Mouse (Mus musculus): ENCODE measurements around the gene Chst15.

Gene Chst15

GRCm38 (mm10) chr7:132261885-132262284 is 55.1 kb downstream of the Chst15 start:
- DNase-seq: no peak

DNA sequence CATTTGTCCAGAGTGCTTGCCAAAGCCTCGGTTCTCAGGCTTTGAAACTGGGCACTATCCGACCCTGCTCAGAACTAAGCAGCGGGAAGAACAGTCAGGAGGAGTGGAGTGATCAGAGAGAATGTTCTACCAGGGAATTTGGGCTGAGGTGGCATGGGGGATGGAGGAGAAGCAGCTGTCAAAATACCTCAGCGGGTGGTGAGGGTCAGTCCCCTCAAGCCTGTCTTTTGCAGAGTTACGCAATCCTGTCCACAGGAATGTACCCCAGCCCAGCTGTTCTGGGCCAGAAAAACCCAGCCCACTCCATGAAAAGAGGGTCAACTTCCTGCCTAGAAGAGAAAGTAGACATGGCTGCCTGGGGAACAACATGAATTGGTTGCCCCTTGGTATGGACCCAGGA is 56.4 kb downstream of the Chst15 start:
- DNase-seq: no peak

DNA sequence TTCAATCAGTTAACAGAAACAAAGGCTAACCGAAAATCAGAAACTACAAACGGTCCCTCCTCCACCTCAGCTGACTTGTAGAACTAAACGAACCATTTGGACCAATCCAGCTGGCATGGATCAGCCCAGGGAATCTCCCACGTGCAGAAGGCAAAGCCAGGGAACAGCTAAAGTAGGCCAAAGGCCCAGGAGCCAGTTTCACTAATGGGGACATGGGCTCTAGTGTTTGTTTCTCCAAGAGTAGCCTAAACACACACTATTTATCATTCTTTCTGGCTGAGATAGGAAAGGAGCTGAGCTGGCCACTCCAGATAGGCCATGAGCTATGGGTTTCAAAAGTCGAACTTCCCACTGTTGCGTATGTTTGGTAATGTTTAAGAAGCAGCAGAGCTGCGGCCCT is 58.2 kb downstream of the Chst15 start:
- DNase-seq: peak; percentile 50 to 55

DNA sequence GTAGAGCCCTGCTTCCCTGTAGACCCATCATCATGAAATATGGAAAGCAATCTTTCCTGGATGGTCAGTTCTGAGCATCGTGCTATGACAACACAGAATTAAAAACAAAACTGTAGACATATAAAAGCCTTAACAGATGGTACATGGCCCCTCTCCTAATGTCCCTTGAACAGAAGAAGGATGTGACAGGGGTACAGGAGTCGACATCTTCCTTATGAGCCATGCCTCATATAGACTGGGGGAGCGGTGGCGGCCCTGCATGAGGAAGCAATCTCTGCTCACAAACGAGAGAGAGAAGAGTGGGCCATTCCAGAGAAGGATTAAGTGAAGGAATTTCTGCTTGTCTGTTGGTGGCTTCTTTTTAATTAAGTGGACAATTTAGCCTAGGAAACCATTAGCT is 58.8 kb downstream of the Chst15 start:
- no peak for DNase-seq

DNA sequence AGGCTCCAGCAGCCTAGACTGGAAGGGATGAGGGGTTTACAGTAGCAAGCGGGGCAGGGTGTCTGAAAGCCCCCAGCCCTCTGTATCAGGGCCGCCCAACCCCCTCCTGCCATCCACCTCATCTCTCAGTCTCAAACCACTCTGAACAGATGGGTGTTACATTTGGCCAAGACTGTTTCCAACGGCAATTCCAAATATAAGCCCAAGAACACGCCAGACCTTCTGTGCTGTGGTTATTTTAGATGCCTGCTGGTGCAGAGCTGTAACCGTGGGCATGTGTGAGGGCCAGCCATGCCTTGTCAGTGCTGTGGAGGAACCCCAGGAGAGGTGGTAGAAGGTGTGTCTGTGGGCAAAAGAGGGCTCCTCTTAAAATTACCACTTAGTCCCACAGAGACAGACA is 63.5 kb downstream of the Chst15 start:
- peak; percentile 76 to 80 for DNase-seq

- no peak for DNase-seq
Observed at GRCm38 (mm10) chr7:132253078-132253477, 64.0 kb downstream of the Chst15 start.

DNA sequence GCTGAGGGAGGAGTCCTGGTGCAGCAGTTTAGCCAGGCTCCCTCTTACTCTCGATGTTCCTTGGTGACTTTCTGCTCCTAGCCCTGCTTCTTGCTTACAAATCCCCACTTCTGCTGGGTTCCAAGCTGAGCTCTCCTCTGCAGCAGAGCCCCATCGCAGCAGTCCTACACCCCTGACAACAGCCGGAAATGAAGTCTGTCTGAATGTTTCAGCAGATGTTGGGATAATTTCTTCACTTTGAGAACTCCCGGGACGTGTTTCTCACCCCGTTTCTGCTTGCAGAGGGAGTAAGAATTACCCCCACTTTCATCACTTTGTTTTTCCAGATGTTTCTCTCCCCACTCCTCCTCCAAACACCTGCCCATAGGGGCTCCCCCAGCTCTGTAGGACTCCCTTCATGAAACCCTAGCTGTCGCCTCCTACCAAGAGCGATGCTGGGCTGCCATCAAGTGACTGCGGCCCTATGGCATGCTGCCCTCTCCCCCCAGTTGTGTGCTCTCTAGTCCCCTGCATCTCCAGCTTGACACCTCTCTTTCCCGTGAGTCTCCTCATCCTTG is 67.4 kb downstream of the Chst15 start:
- no peak for DNase-seq

GRCm38 (mm10) chr7:132247567-132247966 is 69.5 kb downstream of the Chst15 start:
- no peak for DNase-seq

DNA sequence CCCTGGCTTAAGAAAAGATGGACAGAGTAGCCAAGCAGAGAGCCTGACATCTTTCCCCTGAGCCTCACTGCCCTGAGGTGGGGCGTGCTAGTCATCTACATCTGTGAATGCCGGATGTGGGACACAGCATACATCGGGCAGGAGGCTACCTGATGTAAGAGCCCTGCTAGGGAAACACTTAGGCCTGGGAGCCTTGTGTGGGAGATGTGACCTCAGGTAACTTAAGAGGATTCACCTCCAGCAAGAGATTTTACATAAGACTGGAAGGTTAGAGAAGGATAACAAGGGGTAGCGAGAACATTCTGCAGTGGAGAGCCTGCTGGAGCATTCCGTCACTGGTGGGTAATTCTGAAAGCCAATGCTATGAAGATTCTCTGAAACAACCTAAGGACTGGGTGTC is 69.9 kb downstream of the Chst15 start:
- DNase-seq: no peak

DNA sequence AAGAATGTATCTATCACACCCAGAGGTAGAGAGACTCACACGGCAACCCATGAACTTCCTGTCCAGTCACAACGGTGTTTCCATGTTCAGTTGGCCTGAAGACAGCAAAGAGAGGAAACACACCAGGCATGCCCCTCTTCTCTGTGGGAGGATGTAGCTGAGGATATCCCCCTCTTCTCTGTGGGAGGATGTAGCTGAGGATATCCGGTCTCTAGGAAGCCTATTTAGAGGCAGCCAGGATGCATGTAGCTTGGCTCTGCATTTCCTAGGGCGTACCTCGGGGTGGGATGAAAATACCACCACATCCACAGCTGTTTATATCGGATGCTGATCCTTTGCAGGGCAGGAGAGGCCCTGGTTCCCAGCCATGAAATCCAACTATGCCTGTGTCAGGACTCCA is 71.3 kb downstream of the Chst15 start:
- no peak for DNase-seq

GRCm38 (mm10) chr7:132244637-132245036 is 72.4 kb downstream of the Chst15 start:
- DNase-seq: no peak

GRCm38 (mm10) chr7:132243225-132243624 is 73.8 kb downstream of the Chst15 start:
- no peak for DNase-seq

DNA sequence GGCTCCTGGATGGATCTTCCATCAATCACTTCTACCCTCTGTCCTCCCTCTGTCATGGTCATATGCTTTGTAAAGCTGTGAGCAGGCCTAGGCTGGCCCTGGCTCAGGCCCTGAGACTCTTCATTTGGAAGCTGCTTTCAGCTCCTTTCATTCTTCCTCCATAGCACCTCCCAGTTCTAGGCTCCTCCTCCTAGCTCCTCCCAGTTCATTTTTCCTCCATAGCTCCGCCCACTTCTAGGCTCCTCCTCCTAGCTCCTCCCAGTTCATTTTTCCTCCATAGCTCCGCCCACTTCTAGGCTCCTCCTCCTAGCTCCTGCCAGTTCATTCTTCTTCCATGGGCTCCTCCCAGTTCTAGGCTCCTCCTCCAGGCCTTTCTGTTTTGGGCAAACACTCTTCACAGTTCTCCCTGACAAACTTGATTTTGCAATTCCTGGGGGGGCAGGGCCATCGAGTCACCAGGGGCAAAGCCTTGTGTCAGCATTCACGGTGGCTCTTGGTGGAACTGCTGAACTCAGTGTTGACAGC is 74.3 kb downstream of the Chst15 start:
- DNase-seq: no peak

- DNase-seq: no peak
Observed at GRCm38 (mm10) chr7:132238921-132239320, 78.1 kb downstream of the Chst15 start.

DNA sequence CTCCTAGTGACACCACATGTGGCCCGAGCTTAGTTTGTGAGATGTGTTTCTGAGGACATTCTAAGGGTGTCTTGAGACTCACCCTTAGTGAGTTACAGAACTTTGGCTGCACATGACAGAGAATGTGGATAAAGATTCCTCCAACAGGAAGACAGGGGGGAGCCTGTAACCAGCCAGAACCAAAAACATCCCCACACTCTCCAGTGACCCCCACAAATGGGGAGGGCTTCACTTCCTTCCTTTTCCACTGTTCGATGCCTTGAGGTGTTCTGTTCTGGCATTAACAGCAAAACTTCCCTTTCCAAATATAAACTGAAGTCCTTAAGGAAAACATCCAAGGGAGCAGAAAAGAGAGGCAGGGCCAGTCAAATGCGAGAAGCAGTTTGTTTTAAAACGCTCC is 79.8 kb downstream of the Chst15 start:
- DNase-seq: no peak

DNA sequence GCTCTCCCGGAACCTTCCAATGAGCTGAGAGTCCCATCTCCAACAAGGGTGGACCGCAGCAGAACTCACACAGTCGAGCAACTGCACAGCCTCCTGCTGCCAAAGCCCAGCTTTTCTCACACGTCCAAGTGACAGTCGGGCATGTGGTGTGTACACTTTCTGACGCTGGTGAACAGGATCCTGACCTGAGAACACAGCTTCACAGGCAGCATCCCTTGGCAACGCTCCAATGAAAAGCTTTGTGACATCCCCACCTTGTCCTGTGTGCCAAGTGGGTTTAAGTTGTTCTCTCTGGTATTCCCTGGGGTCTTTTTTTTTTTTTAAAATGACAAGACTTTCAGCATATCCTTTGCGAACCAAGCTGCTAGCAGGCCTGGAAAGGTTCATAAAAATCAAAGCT is 80.2 kb downstream of the Chst15 start:
- no peak for DNase-seq

DNA sequence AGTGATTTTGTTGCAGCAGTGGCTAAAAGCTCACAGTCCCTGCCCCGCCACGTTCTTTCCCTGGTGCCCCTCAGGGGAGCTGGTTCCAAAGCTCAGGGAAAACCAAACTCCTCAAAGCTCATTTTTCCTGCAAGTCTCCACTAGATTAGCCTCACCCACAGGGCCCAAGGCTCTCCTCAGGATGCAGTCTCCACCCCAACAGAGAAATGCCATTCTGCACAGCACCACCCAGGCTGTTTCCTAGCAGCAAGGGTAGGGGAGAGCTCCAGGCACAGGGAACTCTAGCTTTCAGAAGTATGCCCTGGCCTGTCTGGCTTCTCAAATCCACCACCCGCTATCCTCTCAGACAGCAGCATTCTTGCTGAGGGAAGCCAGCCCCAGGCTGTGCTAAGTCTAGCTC is 82.8 kb downstream of the Chst15 start:
- no peak for DNase-seq

DNA sequence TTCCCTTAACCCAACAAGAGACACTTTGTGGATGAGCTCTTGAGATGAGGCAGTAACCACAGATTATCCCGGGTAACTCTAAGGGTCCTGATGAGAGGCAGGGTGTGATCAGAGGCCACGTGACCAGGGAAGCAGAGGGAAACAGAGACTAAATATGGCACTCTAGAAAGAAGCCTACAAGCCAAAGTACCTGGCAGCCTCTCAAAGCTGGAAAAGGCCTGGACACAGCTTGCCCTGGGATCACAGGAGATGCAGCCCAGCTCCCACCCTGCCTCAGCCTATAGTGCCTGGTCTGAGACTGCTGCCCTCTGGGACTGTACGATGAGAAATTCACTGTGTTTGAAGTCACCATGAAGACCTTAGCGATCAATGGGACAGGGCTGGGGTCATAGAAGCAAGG is 83.3 kb downstream of the Chst15 start:
- peak; percentile 44 to 50 for DNase-seq

DNA sequence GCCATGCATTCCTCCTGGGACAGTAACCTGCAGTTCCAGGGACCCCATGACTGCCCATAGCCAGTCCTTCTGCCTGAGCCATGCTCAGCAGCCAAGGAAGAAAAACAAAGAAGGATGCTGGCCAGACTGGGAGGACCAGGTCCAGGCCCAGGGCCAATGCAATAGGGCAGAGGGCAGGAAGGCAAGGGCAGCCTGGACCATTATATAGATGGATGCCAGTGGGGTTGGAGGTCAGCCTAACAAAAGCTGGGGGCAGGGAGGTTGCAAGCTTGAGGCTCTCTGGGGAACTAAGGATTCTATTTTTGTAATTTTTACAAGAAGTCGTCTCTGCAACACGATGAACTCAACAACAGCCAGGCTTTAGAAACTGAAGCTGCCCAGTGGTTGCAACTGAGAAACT is 84.1 kb downstream of the Chst15 start:
- DNase-seq: no peak

- peak in 1 of 2 experiments; percentile 36 for DNase-seq
Observed at GRCm38 (mm10) chr7:132231476-132231875, 85.6 kb downstream of the Chst15 start.

DNA sequence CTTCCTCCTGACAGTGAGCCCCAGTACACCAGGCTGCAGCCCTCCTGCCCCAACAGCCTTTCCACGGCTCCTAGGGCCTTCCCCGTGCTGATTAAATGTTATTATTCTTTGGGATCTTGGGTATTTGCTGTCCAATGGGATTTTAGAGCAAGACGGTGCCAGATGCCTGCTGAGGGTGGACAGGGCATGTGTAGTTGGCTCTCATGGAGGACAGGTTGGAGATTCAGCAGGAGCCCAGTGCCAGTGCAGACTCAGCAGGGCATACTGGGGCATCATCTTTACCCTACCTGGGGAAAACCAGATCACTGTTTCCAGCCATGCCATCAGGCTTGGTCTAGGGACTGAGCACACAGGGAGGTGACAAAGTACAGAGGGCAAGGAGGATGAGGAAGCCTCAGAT is 86.1 kb downstream of the Chst15 start:
- peak; percentile 79 to 84 for DNase-seq

GRCm38 (mm10) chr7:132227075-132227640 is 89.9 kb downstream of the Chst15 start:
- peak in 1 of 2 experiments; percentile 6 for DNase-seq

GRCm38 (mm10) chr7:132226379-132227074 is 90.5 kb downstream of the Chst15 start:
- peak; percentile 82 to 92 for DNase-seq

DNA sequence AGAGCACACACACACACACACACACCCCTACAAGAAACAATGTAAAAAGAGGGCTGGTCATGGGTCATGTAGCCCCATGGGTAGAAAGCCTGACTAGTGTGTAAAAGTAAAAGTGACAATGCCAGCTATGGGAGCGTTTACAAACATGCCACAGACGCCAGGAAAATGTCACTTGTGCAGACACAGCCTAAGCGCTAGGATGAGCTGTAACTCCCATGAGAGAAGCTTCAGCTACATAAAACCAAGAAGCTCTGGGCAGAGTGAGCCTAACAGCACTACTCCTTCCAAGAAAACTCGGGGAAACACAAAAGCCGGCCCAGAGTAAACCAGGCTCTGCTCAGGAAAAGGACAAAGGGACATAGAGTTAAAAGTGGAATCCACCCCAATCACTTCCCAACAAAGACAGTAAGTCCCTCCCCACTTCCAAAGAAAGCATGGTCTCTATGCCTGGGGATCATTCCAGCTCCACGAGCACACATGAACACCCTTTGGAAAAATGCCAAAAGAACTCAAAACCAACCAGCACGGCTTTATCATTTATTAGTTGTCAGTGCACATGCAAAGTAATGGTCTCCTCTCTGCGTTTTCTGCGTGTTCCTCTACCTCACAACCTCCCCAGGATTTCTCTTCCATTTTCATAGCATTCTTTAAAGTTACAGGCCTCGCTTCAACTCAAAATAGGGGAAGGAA is 93.4 kb downstream of the Chst15 start:
- DNase-seq: no peak

Data from cerebellum, postnatal 25 days (tissue).